Mouse (Mus musculus): ENCODE data around the gene Rmnd5b. TPM values are rescaled to one million over a fixed set of nuclear protein-coding genes. Genes with fewer than 3 reads are reported as not detected.

The Rmnd5b gene
- polyA plus RNA-seq, 1 experiment from 2014 or later, result 49.9 TPM

DNA sequence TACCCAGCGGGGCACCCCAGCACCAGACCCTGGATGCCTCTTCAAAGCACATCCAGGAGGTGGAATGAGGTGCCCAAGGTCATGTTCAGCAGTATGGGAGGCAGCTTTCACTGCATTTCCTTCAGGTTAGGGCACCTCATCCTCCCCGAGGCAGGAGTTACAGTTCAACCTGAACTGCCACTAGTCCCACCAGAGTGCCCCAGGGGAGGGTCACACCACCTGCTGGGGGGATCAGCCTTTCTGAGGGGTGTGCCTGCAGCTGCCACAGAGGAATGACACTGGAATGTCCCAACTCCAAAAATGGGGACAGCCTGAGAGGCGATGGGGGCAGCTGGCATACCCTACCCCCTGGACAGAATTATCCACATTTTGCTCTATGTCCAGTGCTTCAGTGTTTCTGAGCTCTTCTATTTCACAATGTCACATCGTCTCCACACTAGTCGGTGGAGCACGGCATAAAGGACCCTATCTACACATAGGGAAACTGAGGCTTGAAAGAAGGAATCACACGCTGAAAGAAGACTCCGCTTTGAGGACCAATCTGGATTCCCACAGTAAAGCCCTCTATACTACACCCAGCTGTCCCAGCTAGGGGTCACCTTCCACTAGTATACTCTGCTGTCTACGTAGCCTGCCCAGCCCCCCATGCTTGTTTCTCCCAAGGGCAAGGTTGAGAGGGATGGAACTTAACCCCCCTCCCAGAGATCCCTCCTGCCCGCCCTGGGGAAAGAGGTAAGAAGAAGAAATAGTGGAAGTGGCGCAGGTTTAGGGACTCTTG, 13.6 kb upstream of the Rmnd5b start:
- Histone ChIP-seq H3K36me3 (peaks cover 16% of the 10 kb centered on the region), H3K9ac (peak overlapping the region; percentile 81), H3K27ac (peak overlapping the region; percentile 28; the same call in 1 of the 2 replicates), H3K4me1 (peaks cover 31% of the 10 kb centered on the region), H3K27me3 (peaks cover 15% of the 10 kb centered on the region), H3K4me2 (peak overlapping the region; percentile 97), H3K9me3 (no peaks in the 10 kb centered on the region), H3K4me3 (peak overlapping the region; percentile 67)
- no peak for ATAC-seq (ENCODE audit: insufficient number of reproducible peaks, insufficient read depth, low FRiP score, low TSS enrichment, low read depth)
- 28% methylated on average over 11 of the region's 11 CpGs for WGBS

DNA sequence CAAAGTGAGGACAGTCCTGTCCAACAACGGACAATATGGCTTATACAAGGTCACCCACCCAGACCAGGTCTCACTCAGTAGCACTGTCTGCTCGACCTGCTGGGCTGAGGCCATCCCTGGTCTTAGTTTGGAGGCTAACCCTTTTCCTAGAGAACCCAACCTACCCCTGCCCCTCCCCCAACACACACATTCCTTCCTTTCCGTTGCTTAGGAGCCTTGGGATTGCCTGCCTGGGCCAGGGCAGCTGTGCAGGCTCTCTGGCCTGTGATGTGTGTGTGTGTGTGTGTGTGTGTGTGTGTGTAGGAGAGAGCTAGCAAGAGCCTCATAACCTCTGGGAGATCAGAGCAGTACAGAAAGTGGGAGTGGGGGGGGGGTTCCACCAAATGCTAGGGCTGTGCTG, 12.9 kb upstream of the Rmnd5b start:
- ATAC-seq (ENCODE audit: insufficient number of reproducible peaks, insufficient read depth, low FRiP score, low TSS enrichment, low read depth), result no peak
- WGBS, result 12% methylated on average over 3 of the region's 3 CpGs

GRCm38 (mm10) chr11:51646751-51647667, 11.3 kb upstream of the Rmnd5b start:
- H3K36me3 ChIP-seq, result peaks cover 34% of the 10 kb centered on the region
- peaks cover 39% of the 10 kb centered on the region for H3K4me1 ChIP-seq
- no peak overlapping the region for H3K4me2 ChIP-seq
- peak overlapping the region; percentile 51 for H3K27ac ChIP-seq
- WGBS, result 61% methylated on average over 15 of the region's 15 CpGs
- ATAC-seq (ENCODE audit: insufficient number of reproducible peaks, insufficient read depth, low FRiP score, low TSS enrichment, low read depth), result no peak
- no peak overlapping the region for H3K9ac ChIP-seq
- H3K9me3 ChIP-seq, result no peaks in the 10 kb centered on the region
- no peak overlapping the region for H3K4me3 ChIP-seq
- peaks cover 15% of the 10 kb centered on the region for H3K27me3 ChIP-seq

More for the DNA sequence above, 12.9 kb upstream of the Rmnd5b start:
- Histone ChIP-seq H3K9ac (peak overlapping the region; percentile 81; the same call in 1 of the 2 replicates), H3K4me2 (peak overlapping the region; percentile 97), H3K36me3 (peaks cover 23% of the 10 kb centered on the region), H3K27ac (0 out of 2 replicates have a peak overlapping the region, but pooled peaks have one; percentile 28), H3K9me3 (no peaks in the 10 kb centered on the region), H3K4me1 (peaks cover 34% of the 10 kb centered on the region), H3K27me3 (peaks cover 15% of the 10 kb centered on the region), H3K4me3 (no peak overlapping the region)

GRCm38 (mm10) chr11:51646245-51646644, 10.5 kb upstream of the Rmnd5b start:
- 73% methylated on average over 7 of the region's 7 CpGs for WGBS
- Histone ChIP-seq H3K9me3 (no peaks in the 10 kb centered on the region), H3K27me3 (peaks cover 15% of the 10 kb centered on the region), H3K36me3 (peaks cover 34% of the 10 kb centered on the region), H3K4me2 (no peak overlapping the region), H3K27ac (no peak overlapping the region; the same call in 1 of the 2 replicates), H3K4me3 (no peak overlapping the region), H3K4me1 (peaks cover 39% of the 10 kb centered on the region), H3K9ac (peak overlapping the region; percentile 36; the same call in 1 of the 2 replicates)
- no peak for ATAC-seq (ENCODE audit: insufficient number of reproducible peaks, insufficient read depth, low FRiP score, low TSS enrichment, low read depth)

DNA sequence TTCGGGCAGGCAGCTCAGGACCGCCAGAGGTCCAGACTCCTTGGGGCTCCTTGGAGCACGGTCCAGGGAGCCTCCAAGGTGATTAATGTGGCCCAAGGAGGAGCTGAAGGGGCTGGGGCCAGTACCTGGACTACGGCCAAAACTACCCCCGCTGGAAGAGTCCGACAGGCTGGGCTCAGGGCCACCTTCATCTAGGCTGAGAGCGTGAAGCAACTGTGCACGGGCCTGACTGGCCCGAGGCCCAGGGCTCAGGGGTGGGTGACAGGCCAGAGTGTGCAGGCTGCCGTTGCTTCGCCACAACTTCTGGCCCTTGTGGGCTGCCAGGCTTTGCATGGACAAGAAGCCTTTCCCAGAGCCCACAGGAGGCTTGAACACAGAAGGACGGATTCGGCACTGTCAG, 9.6 kb upstream of the Rmnd5b start:
- no peak for ATAC-seq (ENCODE audit: insufficient number of reproducible peaks, insufficient read depth, low FRiP score, low TSS enrichment, low read depth)
- Histone ChIP-seq H3K27ac (no peak overlapping the region), H3K27me3 (peaks cover 14% of the 10 kb centered on the region), H3K9me3 (no peaks in the 10 kb centered on the region), H3K9ac (no peak overlapping the region), H3K4me1 (peaks cover 36% of the 10 kb centered on the region), H3K4me2 (no peak overlapping the region), H3K36me3 (peaks cover 34% of the 10 kb centered on the region), H3K4me3 (no peak overlapping the region)
- WGBS, result 88% methylated on average over 13 of the region's 13 CpGs

- Histone ChIP-seq H3K4me2 (peak overlapping the region; percentile 7; the same call in 1 of the 2 replicates), H3K27me3 (peaks cover 4% of the 10 kb centered on the region; the same call in 1 of the 2 replicates), H3K4me1 (peaks cover 26% of the 10 kb centered on the region), H3K9me3 (no peaks in the 10 kb centered on the region), H3K27ac (peak overlapping the region; percentile 60), H3K9ac (peak overlapping the region; percentile 28; the same call in 1 of the 2 replicates), H3K4me3 (no peak overlapping the region), H3K36me3 (peaks cover 34% of the 10 kb centered on the region)
- WGBS, result 74% methylated on average over 16 of the region's 16 CpGs
- no peak for ATAC-seq (ENCODE audit: insufficient number of reproducible peaks, insufficient read depth, low FRiP score, low TSS enrichment, low read depth)
Measured at GRCm38 (mm10) chr11:51644217-51644616, 8.5 kb upstream of the Rmnd5b start.

DNA sequence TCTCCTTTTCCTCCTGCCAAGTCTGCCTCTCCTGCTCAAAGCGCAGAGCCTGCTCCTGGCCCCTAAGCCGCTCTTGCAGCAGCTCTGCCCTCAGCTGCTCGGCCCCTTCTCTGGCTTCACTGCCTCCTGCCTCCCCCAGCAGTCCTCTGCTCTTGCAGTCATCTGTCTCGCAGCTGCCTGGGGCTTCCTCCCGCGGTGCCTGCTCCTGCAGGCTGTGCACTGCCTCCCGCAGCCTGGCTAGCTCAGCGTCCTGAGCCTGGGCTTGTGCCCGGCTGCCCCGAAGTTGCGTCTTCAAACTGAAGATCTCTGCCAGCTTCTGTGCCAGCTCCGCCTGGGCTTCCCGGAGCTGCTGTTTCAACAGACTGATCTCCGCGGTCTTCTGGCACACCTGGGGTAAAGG, 8.1 kb upstream of the Rmnd5b start:
- WGBS, result 50% methylated on average over 15 of the region's 15 CpGs
- H3K4me2 ChIP-seq, result peak overlapping the region; percentile 7; the same call in 1 of the 2 replicates
- no peak overlapping the region for H3K4me3 ChIP-seq
- no peaks in the 10 kb centered on the region for H3K9me3 ChIP-seq
- H3K36me3 ChIP-seq, result peaks cover 34% of the 10 kb centered on the region
- H3K9ac ChIP-seq, result peak overlapping the region; percentile 28
- no peak for ATAC-seq (ENCODE audit: insufficient number of reproducible peaks, insufficient read depth, low FRiP score, low TSS enrichment, low read depth)
- no peaks in the 10 kb centered on the region for H3K27me3 ChIP-seq
- H3K27ac ChIP-seq, result peak overlapping the region; percentile 60
- H3K4me1 ChIP-seq, result peaks cover 21% of the 10 kb centered on the region

DNA sequence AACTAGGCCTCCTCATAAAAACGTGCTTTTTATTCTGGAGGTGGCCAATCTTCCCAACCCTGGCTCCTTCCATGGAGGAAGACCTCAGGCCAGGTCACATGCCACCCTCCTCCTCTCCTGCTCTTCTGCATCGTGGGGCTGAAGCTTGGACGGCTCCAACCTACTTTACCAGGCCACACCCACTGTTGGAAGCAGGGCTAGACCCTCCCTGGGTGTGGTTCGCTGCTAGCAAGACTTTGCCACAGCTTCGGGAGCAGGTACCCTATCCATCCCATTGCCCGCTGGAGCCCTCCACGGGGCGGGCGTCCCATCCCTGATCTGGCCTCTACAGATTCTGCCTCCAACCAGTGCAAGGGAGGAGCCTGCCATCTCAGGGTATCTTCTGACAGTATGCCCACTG, 7.5 kb upstream of the Rmnd5b start:
- peak overlapping the region; percentile 28 for H3K9ac ChIP-seq
- H3K4me1 ChIP-seq, result peaks cover 17% of the 10 kb centered on the region
- no peaks in the 10 kb centered on the region for H3K9me3 ChIP-seq
- peaks cover 34% of the 10 kb centered on the region for H3K36me3 ChIP-seq
- no peaks in the 10 kb centered on the region for H3K27me3 ChIP-seq
- ATAC-seq (ENCODE audit: insufficient number of reproducible peaks, insufficient read depth, low FRiP score, low TSS enrichment, low read depth), result no peak
- H3K4me3 ChIP-seq, result no peak overlapping the region
- 0 out of 2 replicates have a peak overlapping the region, but pooled peaks have one; percentile 7 for H3K4me2 ChIP-seq
- 78% methylated on average over 9 of the region's 9 CpGs for WGBS
- peak overlapping the region; percentile 60 for H3K27ac ChIP-seq

DNA sequence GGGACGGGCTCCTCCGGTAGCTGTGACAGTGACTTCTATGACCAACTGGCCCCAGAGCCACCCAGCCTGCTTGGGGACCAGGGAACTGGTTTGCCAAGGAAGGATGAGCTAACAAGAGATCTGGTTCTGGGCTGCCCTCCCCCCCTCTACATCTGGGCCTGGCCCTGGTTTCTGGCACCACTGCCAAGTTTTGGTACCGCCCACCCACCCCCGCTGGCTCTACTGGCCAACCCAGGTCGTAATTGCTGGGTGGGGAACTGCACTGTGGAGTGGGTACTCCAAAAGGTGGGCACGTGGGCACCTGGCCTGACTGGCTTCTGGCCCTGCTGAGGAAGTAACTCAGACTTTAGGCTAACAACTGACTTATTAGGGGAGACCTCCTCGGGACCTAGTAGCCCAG, 5.1 kb upstream of the Rmnd5b start:
- H3K4me2 ChIP-seq, result no peak overlapping the region
- no peak overlapping the region for H3K27ac ChIP-seq
- peaks cover 20% of the 10 kb centered on the region for H3K4me1 ChIP-seq
- no peak overlapping the region for H3K4me3 ChIP-seq
- H3K9ac ChIP-seq, result no peak overlapping the region
- WGBS, result 81% methylated on average over 7 of the region's 7 CpGs
- no peaks in the 10 kb centered on the region for H3K9me3 ChIP-seq
- peaks cover 32% of the 10 kb centered on the region for H3K36me3 ChIP-seq
- H3K27me3 ChIP-seq, result no peaks in the 10 kb centered on the region
- ATAC-seq (ENCODE audit: insufficient number of reproducible peaks, insufficient read depth, low FRiP score, low TSS enrichment, low read depth), result no peak

DNA sequence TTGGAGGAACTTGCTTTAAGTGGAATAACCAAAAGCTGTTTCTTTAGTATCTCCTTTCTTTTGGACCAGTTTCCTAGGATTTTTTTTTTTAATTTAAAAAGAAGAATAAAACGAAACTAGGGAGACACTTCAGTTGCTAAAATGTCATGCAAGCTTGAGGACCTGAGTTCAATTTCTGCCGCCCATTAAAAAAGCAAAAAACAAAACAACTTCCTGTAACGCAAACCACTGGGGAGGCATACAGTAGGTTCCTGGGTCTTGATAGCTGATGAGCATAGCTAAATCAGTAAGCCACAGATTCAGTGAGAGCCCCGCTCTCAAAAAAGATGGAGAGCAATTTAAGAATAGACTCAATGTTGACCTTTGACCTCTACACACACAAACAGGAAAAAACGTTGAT, 2.8 kb upstream of the Rmnd5b start:
- Histone ChIP-seq H3K9ac (0 out of 2 replicates have a peak overlapping the region, but pooled peaks have one; percentile 41), H3K36me3 (peaks cover 10% of the 10 kb centered on the region; the same call in 1 of the 2 replicates), H3K4me1 (peaks cover 28% of the 10 kb centered on the region), H3K4me2 (peak overlapping the region; percentile 48), H3K4me3 (no peak overlapping the region), H3K27ac (0 out of 2 replicates have a peak overlapping the region, but pooled peaks have one; percentile 55), H3K9me3 (no peaks in the 10 kb centered on the region), H3K27me3 (no peaks in the 10 kb centered on the region)
- no peak for ATAC-seq (ENCODE audit: insufficient number of reproducible peaks, insufficient read depth, low FRiP score, low TSS enrichment, low read depth)
- 58% methylated on average over 5 of the region's 5 CpGs for WGBS

DNA sequence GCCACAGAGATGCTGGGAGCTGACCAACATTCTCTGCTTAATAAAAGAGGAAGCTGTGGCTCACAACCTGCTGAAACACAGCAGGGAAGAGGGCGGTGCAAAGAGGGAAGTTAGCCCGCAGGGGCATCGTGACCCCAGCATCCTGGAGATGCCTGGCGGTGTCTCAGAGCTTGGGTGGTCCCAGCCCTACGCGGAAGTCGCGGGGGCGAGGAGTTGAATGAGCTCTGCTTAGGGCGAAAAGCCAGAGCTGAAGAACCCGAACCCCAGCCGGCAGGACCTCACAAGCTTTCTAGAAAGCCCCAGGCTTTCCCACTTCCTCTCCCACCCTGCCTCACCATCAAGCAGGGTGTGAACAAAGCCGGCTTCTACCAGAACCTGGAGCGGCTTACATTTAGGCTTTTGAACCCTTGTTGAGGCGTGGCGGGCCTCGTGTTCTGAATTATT, 2.3 kb upstream of the Rmnd5b start:
- 2% methylated on average over 17 of the region's 17 CpGs for WGBS
- peaks cover 24% of the 10 kb centered on the region for H3K4me1 ChIP-seq
- no peaks in the 10 kb centered on the region for H3K9me3 ChIP-seq
- H3K4me3 ChIP-seq, result peak overlapping the region; percentile 22
- H3K27me3 ChIP-seq, result no peaks in the 10 kb centered on the region
- H3K4me2 ChIP-seq, result peak overlapping the region; percentile 48
- 0 out of 2 replicates have a peak, but pooled peaks cover 5% of the 10 kb centered on the region for H3K36me3 ChIP-seq
- peak overlapping the region; percentile 55; the same call in 1 of the 2 replicates for H3K27ac ChIP-seq
- ATAC-seq (ENCODE audit: insufficient number of reproducible peaks, insufficient read depth, low FRiP score, low TSS enrichment, low read depth), result no peak
- H3K9ac ChIP-seq, result peak overlapping the region; percentile 41; the same call in 1 of the 2 replicates

Measured in embryonic facial prominence, embryonic 13.5 days (tissue).